Mouse (Mus musculus) lung, adult 2 months (tissue): ENCODE measurements at regions not wholly inside any gene's neighbourhood (a gene's known extent, or its start where the extent isn't known, plus 50 kb on each side); places are given as distances from the start of the nearest gene placed in this dataset.

ENCODE experiments used
- CTCF ChIP-seq: fragments of 200-500 bp; IDR thresholded peaks from 2 replicates; pipeline ENCODE4 v1.5.1; 2011; ENCODE audit warnings: mild to moderate bottlenecking, low read length, control low read depth; ENCODE audit not compliant: insufficient read depth
- POLR2A ChIP-seq: fragments of 200-500 bp; IDR thresholded peaks from 2 replicates; pipeline ENCODE4 v1.6.1; 2011; ENCODE audit warnings: low read depth, mild to moderate bottlenecking, control low read depth, low read length, borderline replicate concordance; ENCODE audit errors: extremely low read depth

DNA sequence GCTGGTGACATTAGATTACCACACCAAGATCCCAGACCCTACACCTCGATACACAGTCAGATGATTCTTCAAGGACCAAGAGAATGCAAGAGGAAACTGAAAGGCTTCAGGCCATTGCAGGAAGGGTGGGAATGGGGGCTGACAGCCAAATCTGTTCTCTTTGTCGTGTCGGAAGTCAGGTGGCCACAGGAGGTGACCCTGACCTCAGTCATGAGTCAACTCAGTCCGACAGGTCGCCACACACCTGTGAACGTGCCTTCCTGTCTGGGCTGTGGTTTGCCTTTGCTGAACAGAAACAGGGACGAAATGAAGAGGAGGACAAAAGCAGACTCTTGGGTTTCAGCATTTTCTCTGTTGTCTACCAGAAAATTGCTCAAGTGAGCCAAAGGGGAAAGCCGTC, 318.3 kb upstream of the Gm26657 start:
- TF ChIP-seq POLR2A (no peak), CTCF (no peak)
